Mouse (Mus musculus) kidney, adult 2 months (tissue): Measurements from ENCODE around the gene D630003M21Rik. TPM values are rescaled to one million over a fixed set of nuclear protein-coding genes. Genes with fewer than 3 reads are reported as not detected.
A peak's percentile ranks its signal among the peaks of the same experiment; 100 is the strongest.

Experiments
- DNase-seq: peaks from one replicate; pipeline ENCODE4 v3.0.0; 2021
- H3K27ac ChIP-seq: fragments of 200-500 bp; 2 replicates; pipeline ENCODE4 v1.5.1; 2012; ENCODE audit warnings: low read depth, low read length, control low read depth, inconsistent platforms; ENCODE audit not compliant: insufficient read depth
- H3K27me3 ChIP-seq: fragments of 200-500 bp; replicated peaks from 2 replicates; pipeline ENCODE4 v1.6.1; 2012; ENCODE audit warnings: mild to moderate bottlenecking, moderate library complexity, low read length, inconsistent platforms; ENCODE audit not compliant: control insufficient read depth, insufficient read depth
- H3K36me3 ChIP-seq: fragments of 200-500 bp; 2 replicates; pipeline ENCODE4 v1.6.1; 2012; ENCODE audit warnings: mild to moderate bottlenecking, moderate library complexity, low read length, inconsistent platforms; ENCODE audit not compliant: control insufficient read depth, insufficient read depth
- H3K4me1 ChIP-seq: fragments of 200-500 bp; 2 replicates; pipeline ENCODE4 v1.6.1; 2011; ENCODE audit warnings: low read length; ENCODE audit not compliant: control insufficient read depth, insufficient read depth
- H3K4me3 ChIP-seq: fragments of 200-500 bp; 2 replicates; pipeline ENCODE4 v1.5.1; 2011; ENCODE audit warnings: mild to moderate bottlenecking, low read depth, low read length, control low read depth; ENCODE audit not compliant: insufficient read depth
- CTCF ChIP-seq: fragments of 200-500 bp; conservative IDR thresholded peaks from 2 replicates; pipeline ENCODE4 v1.5.1; 2011; ENCODE audit warnings: low read depth, mild to moderate bottlenecking, control low read depth, low read length, moderate library complexity, mixed read lengths; ENCODE audit not compliant: insufficient read depth, insufficient read length
- POLR2A ChIP-seq: fragments of 200-500 bp; IDR thresholded peaks from one replicate; pipeline ENCODE4 v1.6.1; 2011; ENCODE audit warnings: low read depth, low read length, control low read depth
- WGBS: fragments of 180-500 bp; shearing (Covaris S2); methylation state at CpG from one replicate; pipeline ENCODE4 v1.1.7; 2018; 5-methylcytosine and 5-hydroxymethylcytosine counted together
- polyA plus RNA-seq: library from polyadenylated mRNA; depleted of rRNA; stranded (reverse); fragments of >200 nt; gene quantifications from 2 replicates; pipeline ENCODE4 v1.2.3, GENCODE M21; 2012

Gene D630003M21Rik
- polyA plus RNA-seq, 1 experiment, result 2.0 TPM

- TF ChIP-seq POLR2A (no peak), CTCF (no peak)
- Histone ChIP-seq H3K36me3 (no peaks in the 10 kb centered on the region), H3K4me1 (no peaks in the 10 kb centered on the region), H3K4me3 (no peak overlapping the region), H3K27ac (no peak overlapping the region), H3K27me3 (no peaks in the 10 kb centered on the region)
- no peak for DNase-seq
Observed at GRCm38 (mm10) chr2:158236698-158237097, 7.7 kb upstream of the D630003M21Rik start.

GRCm38 (mm10) chr2:158233106-158233505 is 4.1 kb upstream of the D630003M21Rik start:
- DNase-seq, result no peak

GRCm38 (mm10) chr2:158232414-158232813 is 3.4 kb upstream of the D630003M21Rik start:
- H3K27ac ChIP-seq, result no peak overlapping the region
- WGBS, result 50% methylated on average over 3 of the region's 3 CpGs
- no peaks in the 10 kb centered on the region for H3K36me3 ChIP-seq

More at GRCm38 (mm10) chr2:158233106-158233505, 4.1 kb upstream of the D630003M21Rik start:
- Histone ChIP-seq H3K4me3 (no peak overlapping the region), H3K36me3 (no peaks in the 10 kb centered on the region), H3K27me3 (no peaks in the 10 kb centered on the region), H3K4me1 (peaks cover 3% of the 10 kb centered on the region; the same call in 1 of the 2 replicates), H3K27ac (no peak overlapping the region)
- WGBS, result 73% methylated on average over 3 of the region's 3 CpGs
- TF ChIP-seq POLR2A (no peak), CTCF (no peak)

GRCm38 (mm10) chr2:158231071-158231470 is 2.0 kb upstream of the D630003M21Rik start:
- Histone ChIP-seq H3K36me3 (no peaks in the 10 kb centered on the region), H3K27ac (no peak overlapping the region), H3K4me3 (no peak overlapping the region), H3K4me1 (peaks cover 3% of the 10 kb centered on the region; the same call in 1 of the 2 replicates), H3K27me3 (no peaks in the 10 kb centered on the region)
- no peak for DNase-seq
- TF ChIP-seq CTCF (no peak), POLR2A (no peak)
- 77% methylated on average over 5 of the region's 5 CpGs for WGBS

More at GRCm38 (mm10) chr2:158232414-158232813, 3.4 kb upstream of the D630003M21Rik start:
- H3K27me3 ChIP-seq, result no peaks in the 10 kb centered on the region
- H3K4me3 ChIP-seq, result no peak overlapping the region
- TF ChIP-seq POLR2A (no peak), CTCF (no peak)
- no peak for DNase-seq
- H3K4me1 ChIP-seq, result peaks cover 3% of the 10 kb centered on the region; the same call in 1 of the 2 replicates

- peaks cover 3% of the 10 kb centered on the region; the same call in 1 of the 2 replicates for H3K4me1 ChIP-seq
- H3K27me3 ChIP-seq, result no peaks in the 10 kb centered on the region
- H3K4me3 ChIP-seq, result no peak overlapping the region
- 64% methylated on average over 6 of the region's 6 CpGs for WGBS
- no peaks in the 10 kb centered on the region for H3K36me3 ChIP-seq
- TF ChIP-seq POLR2A, result no peak
- TF ChIP-seq CTCF, result no peak
- no peak for DNase-seq
- H3K27ac ChIP-seq, result no peak overlapping the region
Observed at GRCm38 (mm10) chr2:158230617-158231016, 1.6 kb upstream of the D630003M21Rik start.

DNA sequence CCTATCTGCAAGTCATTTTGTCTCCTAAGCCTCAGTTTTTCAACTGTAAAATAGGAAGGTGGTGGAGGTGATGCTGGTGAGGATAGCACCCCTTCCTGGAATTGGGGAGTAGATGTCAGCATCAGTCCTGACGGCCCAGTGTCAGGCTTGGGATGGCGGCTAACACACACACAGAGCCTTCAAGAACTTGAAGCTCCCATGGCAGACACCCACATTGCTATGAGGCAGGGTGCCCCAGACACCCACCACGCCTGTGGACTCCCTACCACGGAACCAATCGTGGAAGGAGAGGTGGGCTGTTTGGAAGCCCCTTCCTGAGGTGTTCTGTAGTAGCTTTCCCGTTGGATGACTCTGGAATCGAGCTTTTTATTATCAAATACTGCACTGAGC is 476 bp upstream of the D630003M21Rik start:
- WGBS, result 39% methylated on average over 7 of the region's 7 CpGs
- Histone ChIP-seq H3K4me1 (peaks cover 3% of the 10 kb centered on the region; the same call in 1 of the 2 replicates), H3K27me3 (no peaks in the 10 kb centered on the region), H3K36me3 (no peaks in the 10 kb centered on the region), H3K4me3 (peak overlapping the region; percentile 25; the same call in 1 of the 2 replicates), H3K27ac (no peak overlapping the region)
- DNase-seq, result no peak
- no peak for TF ChIP-seq CTCF
- no peak for TF ChIP-seq POLR2A

- 34% methylated on average over 5 of the region's 5 CpGs for WGBS
Observed at GRCm38 (mm10) chr2:158225301-158225700, 3.7 kb downstream of the D630003M21Rik start.

GRCm38 (mm10) chr2:158223497-158223896 is 5.5 kb downstream of the D630003M21Rik start:
- Histone ChIP-seq H3K27ac (no peak overlapping the region), H3K4me1 (no peaks in the 10 kb centered on the region), H3K27me3 (no peaks in the 10 kb centered on the region), H3K36me3 (no peaks in the 10 kb centered on the region), H3K4me3 (no peak overlapping the region)
- WGBS, result 78% methylated on average over 3 of the region's 3 CpGs
- TF ChIP-seq POLR2A, result no peak
- no peak for TF ChIP-seq CTCF
- DNase-seq, result no peak

More at GRCm38 (mm10) chr2:158225301-158225700, 3.7 kb downstream of the D630003M21Rik start:
- peak; percentile 78 for DNase-seq
- H3K27me3 ChIP-seq, result no peaks in the 10 kb centered on the region
- TF ChIP-seq CTCF (peak; percentile 76), POLR2A (no peak)
- H3K36me3 ChIP-seq, result no peaks in the 10 kb centered on the region
- no peak overlapping the region for H3K4me3 ChIP-seq
- no peak overlapping the region for H3K27ac ChIP-seq
- H3K4me1 ChIP-seq, result peaks cover 3% of the 10 kb centered on the region; the same call in 1 of the 2 replicates
